Mouse (Mus musculus): ENCODE measurements around the gene Polr3k.

The Polr3k gene

DNA sequence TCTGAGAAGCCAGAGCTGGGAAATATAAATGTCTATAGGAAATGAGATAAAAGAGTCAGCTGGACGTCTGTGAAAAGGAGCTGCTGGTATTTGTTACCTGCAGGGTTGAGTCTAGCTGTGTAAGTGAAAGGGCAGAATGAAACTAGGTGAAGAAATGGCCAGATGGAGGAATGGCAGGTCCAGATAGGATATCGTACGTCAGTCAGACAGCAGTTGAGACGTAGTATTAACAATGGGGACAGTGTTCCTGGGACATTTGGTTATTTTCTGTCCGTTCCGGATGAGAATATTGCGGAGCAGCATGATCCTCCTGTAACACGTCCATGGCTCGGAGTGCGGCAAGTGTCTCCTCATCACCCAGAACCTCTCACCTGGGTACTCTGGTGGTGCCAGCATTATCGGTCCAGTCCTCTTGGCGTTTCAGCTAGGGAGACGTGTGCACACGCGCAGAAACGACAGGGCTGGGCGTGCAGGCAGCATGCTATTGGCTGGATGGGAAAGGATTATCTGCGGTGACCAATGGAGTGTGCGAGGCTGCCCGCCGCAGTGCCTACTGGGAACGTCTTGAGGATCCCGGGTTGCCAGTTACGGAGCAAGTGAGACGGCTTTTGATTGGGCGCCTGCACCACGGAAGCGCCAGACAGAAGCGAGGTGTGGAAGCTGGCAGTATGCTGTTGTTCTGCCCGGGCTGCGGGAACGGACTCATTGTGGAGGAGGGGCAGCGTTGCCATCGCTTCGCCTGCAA lies at the start of gene Polr3k:
TSS of gene Polr3k (plus strand) at position 547 of the 745 bp plus-strand sequence.
- DNase-seq, result peak; percentile 88

DNA sequence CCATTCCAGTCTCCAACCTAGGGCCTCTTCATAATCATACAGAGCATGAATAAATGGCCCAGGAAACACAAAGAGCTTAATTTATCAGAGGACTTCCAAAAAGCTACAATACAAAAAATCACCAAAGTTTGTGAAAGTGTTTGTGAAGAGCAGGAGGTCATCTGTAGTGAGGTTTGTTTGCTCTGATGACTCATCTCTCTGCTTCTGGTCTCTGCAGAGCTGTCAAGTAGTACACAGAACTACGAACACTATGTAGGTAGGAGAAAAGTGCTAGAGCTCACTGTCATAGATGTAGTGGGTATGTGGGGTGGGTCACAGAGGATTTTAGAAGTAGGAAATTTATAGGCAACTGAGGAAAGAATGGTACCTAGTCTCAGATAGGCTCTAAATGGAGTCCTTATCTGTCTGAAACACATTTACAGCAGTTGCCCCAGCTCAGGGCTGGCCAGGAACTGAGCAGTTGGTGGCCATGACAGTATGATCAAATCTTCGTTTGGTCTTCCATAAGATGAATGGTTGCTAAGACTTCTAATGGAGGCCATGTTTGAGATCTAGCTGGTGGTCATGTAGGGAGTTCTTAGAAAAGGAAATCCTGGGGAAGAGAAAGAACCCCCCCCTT lies 35.0 kb upstream of the Polr3k start:
- DNase-seq, result no peak

DNA sequence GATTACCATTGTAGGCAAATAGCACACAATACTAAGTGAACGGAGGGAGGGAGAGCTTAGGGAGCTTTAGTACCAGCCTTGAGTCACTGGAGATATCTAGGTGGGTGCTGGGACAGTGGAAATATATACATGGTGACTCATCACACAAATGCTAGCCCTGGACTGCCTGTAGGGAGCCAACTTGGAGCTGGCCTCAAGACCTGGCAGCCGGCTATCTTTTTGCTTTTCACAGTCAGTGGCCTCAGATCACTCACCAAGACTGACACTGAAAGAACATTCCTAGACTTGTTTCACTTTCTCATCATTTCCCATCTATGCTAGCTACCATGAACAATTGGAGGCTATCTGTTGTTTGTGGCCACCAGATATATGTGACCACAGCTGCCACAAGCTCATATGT lies 31.4 kb upstream of the Polr3k start:
- DNase-seq, result no peak

DNA sequence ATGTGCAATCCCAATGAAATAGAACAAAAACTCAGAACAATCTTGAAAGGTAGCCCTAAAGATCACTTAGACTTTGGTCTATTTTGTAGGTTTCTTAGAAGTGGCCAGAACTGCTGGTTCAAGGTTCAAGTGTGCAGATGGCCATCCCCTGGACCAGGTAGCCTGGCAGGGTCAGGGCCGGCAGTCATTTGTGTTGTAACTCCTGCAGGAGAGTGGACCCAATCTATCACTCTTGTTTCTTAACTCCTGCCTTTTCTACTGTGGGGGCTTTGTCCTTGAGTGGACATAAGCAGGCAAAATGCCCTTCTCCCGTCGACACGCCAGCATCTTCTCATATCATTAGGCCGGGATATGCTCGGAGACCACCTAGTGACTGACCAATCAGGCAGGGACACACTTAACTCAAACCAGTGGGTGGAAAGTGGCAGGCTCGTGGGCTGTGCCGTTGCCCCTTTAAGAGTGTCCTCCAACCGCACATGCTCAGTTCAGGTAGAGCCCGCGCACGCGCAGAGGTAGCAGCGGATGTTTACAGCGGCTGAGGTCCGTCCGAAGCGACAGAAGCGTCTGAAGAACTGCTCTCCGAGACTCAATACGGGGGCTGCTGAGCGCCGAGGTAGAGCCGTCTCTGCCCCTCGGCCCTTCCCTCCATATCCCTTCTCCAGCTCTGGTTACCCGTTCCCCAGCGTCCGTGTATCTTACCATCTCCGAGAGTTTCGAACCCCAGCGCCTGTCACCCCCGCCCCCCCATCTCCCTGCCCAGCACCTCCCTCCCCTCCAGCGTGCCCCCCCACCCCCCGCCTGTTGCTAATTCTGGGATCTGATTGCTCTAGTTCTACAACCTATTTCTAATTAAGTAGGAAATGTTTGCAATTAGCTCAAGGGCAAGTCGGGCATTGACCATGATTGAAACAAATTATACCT lies 26.5 kb upstream of the Polr3k start, which contains the start of gene Pcmtd2:
TSS of gene Pcmtd2 (plus strand) at position 483 of the 921 bp plus-strand sequence.
- peak; percentile 91 for DNase-seq

DNA sequence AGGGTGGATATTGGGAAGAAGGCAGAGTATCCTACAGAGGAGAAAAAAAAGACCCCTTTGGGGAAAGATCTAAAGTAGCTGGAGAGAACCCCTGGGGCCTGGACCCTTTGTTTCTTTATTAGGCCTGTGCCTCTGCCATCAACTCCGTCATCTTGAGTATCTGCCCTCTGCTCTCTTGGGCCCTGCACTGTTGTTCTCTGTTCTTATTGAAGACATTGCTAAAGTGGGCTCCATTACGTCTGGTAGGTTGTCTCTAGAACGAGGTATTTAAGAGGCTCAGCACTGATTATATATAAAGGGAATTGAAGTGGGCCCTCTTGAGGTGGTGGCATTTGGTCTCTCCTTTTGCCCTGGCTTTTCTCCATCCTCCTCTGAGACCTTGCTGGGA lies 25.9 kb upstream of the Polr3k start:
- DNase-seq, result no peak

DNA sequence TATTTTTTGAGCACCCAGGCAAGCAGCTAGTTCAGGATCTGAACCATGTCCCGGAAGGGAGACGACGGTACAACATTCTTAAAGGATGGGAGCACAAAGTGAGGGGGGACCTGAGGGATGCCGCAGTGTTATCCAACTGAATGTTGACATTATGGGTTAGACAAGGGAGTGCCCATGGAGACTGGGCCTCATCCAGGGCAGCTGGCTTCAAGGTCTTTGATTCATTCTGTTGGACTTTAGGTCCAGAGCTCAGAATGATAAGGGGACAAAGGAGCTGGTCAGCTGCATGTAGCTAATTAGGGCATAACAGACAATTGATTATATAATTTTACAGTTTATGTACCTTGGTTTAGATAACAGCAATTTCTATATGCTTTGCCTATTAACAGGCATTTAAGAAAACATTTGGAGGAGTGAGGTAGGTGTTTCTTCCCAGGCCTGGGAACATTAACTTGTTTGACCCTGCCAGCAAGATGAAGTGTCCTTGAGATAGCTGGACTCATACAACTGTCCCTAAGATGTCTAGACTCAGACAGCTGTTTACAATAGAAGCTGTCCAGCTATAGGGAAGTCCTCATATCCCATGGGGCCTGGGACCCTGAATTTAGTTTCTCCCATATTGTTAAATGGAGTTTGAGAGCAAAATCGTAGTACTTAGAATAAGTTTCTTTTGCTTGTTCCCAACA lies 18.3 kb upstream of the Polr3k start:
- DNase-seq, result no peak

DNA sequence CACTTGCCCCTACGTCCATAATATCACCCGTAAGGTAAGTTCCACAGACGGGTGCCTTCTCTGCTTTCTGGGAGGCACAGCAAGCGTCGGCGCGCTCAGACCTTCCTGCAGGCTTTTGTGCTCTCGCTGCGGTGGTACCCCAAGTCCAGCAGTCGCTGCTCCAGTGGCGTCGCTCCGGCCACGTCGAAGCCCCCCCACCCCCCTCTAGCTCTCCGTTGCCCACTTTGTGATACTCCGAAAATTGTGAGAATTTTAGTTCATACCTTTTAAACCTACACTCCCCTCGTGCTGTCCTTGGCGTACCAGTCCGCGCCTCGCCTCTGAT lies 361 bp downstream of the Polr3k start:
- DNase-seq, result peak; percentile 20

DNA sequence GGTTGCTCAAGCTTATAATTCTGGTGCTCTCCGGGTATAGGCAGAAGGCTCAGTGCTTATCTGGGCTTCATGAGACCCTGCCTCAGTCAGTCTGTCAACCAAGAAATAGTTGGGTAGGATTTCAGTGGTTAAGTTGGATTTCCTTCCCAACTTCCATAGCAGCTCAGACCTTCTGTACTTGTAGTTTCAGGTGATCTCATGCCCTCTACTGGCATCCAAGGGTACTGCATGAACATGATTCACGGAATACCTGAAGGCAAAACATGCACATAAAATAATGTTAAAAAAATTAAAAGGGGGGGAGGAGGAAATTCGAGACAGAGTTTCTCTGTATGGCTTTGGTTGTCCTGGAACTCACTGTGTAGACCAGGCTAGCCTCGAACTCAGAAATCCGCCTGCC lies 2.8 kb downstream of the Polr3k start:
- peak; percentile 71 for DNase-seq

DNA sequence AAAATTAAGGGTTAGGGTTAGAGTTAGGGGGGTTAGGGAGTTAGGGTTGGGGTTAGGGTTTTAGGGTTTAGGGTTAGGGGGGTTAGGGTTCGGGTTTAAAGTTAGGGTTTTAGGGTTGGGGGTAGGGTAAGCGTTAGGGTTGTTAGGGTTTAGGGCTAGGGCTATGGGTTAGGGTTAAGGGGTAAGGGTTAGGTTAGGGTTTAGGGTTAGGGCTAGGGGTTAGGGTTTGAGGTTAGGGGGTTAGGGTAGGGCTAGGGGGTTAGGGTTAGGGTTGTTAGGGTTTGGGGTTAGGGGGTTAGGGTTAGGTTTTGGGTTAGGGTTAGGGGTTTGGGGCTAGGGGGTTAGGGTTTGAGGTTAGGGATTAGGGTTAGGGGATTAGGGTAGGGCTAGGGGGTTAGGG lies 6.9 kb downstream of the Polr3k start:
- DNase-seq, result no peak

DNA sequence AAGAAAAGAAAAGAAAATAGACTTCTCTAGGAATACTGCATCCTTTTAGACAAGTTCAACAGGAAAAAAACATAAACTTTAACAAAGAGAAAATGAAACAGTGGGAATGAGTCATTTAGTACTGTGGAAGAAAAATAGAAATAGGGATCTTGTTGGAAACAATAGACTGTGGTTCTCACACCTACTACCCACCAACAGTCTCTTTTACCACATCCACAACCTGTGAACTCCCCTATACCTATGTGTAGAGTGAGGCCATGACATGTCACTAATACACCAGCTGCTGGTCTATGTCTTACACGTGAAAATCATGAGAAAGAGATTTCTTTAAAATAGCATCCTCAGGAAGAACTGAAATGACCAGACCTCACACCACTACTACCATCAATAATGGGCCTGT lies 14.8 kb downstream of the Polr3k start:
- DNase-seq, result no peak

DNA sequence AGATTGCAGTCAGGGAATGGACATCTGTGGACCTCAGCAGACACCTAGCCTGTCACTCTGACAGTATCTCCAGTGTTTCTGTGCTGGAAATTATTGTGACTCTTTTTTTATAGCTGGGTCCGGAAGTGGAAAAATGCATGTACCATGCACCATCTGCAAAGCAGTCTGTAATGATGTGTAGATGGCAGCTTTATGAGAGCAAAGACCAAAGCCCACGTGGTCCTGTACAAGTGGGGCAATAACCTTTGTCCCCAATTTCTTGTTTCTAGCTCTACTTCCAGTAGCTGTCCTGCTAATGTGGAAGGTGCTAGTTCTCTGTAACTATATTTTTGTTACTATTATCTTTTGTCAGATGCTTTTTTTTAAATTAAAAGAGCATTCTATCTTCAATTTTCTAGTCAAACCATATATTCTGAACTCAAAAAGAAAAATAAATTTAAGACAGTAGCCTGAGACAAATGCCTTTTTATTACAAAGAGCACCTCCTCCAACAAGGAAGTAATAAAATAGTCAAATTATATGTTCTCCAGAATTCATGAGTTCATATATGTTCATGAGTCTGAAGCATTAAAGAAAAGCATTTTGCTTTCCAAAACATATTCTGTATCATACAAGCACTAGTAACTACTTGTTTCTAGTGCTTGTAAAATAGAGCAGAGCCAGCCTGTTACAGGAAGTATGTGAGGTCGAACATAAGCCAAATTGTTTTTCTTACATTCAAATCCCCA lies 19.0 kb downstream of the Polr3k start:
- DNase-seq, result no peak

DNA sequence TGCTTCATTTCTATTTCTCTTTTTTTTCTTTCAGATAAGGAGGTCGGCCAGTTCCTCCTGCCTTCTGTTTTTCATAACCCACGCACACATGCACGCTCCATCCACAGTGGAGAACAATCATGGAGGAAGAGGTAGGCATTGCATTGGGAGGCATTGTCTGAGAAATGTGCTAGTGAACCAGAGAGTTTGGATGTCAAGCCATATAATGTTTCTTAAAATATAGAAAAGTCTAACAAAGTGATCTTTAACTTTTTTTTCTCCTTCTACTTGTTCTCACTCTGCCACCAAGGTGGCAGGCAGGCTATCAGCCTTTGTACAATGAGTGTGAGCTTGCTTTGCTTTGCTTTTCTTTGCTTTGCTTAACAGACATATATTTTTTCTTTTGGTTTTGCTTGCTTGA lies 53.7 kb downstream of the Polr3k start:
- DNase-seq, result no peak

DNA sequence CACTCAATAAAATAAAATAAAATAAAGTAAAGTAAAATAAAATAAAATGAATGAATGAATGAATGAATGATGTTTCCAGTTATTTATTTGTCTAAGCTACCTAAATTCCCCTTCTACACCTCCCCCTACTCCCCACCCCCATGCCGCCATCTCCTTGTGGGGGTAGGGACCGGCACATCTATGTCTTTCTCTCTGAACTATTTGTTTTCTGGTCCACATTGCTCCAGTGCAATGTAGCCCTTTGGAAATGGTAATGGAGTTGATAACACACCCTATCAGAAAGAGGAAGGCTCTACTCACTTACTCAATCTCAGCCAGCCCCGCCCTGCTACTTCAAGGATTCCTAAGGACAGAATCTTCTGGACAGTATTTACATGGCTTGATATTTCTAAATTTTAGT lies 54.4 kb downstream of the Polr3k start:
- DNase-seq, result peak; percentile 27
